Mouse (Mus musculus) induced T-regulatory cell, adult 2 months (primary cell): Measurements from ENCODE around the gene Gm28036.
A peak's percentile ranks its signal among the peaks of the same experiment; 100 is the strongest.
"Not testable (repeated sequence)": the region's sequence is repeated elsewhere in the genome, so short reads cannot be mapped to it uniquely, and the experiment has no call there.

Experiments used
- DNase-seq: peaks from one replicate; pipeline ENCODE4 v3.0.0-alpha.2; 2012; ENCODE audit warnings: low read depth

Gene Gm28036

DNA sequence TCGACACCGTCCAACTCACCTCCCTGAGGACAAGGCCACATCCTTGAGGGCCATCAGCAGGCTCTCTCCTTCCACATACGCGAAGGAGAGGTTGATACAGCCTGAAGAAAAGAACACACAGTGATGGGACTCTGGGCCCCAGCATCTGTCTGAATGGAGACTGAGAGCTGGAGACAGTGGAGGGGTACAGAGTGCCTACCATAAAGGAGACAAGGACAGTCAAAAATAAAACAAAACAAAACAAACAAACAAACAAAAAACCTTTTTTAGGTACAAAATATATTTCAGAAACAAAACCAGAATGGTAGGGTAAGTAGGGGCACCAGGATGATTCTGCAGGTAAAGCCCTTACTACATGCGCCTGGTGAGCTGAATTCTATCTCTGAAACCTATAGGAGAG is at the start of gene Gm28036:
Gm28036 (minus strand) TSS at position 101 of the 400 bp plus-strand sequence.
- no peak for DNase-seq

DNA sequence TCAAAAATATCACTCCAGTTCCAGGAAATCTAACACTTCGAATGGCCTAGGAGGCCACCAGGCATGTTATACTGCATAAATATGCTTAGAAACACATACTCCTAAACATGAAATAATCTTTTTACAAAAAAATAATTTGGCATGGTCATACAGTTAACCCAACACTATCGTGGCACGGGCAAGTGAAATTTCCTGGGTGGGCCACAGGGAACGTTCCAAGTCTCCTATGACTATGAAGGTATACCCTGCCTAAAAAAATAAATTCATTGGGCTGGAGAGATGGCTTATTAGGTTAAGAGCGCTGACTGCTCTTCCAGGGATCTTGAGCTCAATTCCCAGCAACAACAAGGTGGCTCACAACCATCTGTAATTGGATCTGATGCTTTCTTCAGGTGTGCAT is 39.7 kb upstream of the Gm28036 start:
- DNase-seq: no peak

DNA sequence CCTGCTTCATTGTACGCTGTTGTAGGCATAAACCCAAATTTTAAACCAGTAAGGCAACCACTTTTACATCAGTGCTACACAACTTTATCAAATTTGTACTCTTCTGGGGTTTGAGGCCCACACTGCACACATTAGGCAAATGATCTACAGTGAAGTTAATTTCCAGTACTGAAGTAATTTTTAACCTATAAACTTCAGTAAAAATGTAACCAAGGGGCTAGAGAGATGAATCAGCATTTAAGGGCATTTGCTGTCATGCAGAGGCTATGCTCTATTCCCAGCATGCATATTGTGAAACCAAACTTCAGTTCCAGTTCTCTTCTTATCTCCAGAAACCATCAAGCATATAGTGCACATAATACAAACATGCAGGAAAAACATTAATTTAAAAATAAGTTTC is 38.6 kb upstream of the Gm28036 start:
- no peak for DNase-seq

DNA sequence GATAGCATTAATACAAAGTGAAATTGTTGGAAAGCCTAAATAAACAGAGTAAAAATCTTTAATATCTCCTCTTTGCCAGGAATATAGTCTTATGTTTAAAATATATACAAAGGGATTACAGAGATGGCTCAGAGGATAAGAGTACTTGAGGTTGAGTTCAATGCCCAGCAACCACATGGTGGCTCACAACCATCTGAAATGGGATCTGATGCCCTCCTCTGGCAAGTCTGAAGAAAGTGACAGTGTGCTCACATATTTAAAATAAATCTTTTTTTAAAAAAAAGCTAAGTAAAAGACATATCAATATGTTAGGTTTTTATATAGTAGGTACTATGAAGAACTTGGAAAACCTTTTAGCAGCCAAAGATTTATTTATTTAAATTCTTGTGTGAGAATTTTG is 24.6 kb upstream of the Gm28036 start:
- peak; percentile 30 for DNase-seq

DNA sequence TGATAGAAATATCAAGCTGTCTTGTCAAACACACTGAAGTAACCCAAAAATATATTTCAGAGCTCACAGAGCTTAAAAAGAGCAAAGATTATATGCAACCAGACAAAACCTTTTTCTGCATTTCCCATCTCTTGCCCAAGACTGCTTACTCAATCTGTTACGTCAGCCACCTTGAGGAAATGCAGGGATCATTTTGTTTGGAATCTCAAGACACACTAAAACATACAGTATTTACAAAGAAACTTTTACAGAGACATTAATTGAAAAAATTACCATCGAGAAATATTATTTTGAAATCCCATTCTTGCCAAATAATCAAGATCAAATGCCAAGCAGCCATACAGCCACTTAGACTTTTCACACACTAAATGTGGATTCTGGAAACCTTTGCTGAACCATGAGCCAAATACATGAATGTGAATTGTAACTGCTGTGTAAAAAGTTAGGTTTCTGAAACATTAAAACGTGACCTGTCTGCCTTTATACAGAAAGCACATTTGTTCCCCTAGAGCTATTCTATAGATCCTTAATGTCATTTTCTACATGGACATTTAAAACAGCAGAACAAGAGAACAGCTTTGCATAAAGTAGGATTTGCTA is 20.5 kb upstream of the Gm28036 start:
- peak; percentile 35 for DNase-seq

DNA sequence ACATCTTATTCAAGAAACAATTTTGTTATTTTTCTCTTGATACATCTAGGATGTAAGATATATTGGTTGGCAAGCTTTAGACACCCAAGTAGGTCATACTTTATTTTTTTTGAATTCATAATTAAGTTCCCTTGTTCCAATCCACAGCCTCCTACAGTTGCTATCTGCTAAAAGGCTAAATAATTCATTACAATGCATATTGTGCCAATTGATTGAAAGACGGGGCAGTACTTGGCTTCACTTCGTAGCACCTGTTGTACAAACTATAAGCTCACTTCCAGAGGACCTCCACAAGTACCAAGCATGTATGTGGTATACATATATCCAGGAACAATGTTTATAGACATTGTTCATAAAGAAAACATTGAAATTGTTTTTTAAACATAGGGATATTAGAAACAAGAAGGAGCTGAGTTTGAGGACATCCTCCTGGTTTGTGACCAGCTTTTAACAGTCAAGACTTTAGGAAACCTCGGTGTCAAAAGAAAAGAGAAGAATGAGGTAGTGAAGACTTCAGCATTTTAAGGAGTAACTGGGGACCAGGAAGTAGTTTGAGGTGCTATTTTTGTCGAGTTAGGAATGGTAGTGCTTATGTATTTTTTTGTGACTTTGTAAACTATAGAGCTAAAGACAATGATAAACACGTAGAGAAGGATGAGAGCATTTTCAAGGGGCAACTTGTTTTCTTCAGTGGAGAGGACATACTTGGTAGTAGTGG is 19.5 kb upstream of the Gm28036 start:
- peak; percentile 38 for DNase-seq

DNA sequence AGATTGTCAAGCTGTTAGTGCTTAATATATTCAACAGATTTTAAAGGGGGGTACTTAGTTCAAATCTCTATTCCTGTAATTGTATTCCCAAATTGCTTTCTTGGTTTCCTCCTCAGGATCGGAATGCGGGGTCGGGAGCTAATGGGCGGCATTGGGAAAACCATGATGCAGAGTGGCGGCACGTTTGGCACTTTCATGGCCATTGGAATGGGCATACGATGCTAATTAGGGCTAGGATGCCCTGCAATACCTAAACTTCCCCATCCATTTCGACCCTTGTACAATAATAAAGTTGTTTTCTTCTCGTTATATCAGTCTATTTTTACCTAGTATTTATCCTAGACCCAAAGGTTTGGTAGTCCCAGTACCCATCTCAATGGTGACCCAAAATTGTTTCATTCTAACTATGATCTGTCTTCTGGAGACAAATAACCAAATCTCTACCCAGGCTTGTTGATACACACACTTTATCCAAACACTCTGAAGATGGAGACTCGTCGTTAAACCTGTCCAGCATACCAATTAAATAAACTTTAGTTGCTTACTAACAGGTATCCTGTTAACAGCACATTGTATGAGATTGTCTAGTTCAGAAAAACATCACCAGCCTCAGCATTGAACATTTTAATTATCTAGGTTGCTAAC is 18.7 kb upstream of the Gm28036 start:
- DNase-seq: no peak

DNA sequence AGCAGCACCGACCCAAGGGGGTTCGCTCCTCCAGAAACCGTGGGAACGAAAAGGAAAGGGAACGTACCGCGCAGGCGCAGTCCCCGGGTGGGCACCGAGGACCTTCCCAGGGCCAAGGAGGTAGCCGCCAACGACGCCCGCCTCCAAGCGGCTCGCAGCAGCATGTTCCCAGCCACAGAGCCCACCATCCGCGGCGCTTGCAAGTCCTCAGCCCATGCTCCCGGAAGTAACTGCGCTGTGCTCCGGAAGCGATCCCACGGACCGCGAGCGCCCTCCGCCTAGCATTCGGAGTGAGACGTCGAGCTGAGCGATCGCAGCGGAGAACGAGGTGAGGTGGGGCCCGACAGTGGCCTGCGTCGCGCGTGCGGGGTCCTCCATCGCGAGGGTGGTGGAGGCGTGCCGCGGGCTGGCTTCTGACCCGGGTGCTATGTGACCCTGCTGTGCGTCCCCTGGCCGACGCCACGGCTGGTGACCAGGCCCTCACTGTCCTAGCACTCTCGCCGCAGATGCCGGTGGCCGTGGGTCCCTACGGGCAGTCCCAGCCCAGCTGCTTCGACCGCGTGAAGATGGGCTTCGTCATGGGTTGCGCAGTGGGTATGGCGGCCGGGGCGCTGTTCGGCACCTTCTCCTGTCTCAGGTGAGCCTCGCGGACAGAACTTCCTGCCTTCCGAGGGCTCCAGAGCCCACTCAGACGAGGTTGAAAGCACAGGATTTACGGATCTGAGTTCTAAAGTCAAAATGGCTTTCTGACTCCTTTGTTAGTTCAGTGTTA is 17.2 kb upstream of the Gm28036 start, which contains the start of the genes Romo1 and Nfs1:
Romo1 (plus strand) TSS at position 87 of the 772 bp plus-strand sequence.
Nfs1 (minus strand) TSS at position 234 of the 772 bp plus-strand sequence.
- peak; percentile 95 for DNase-seq

DNA sequence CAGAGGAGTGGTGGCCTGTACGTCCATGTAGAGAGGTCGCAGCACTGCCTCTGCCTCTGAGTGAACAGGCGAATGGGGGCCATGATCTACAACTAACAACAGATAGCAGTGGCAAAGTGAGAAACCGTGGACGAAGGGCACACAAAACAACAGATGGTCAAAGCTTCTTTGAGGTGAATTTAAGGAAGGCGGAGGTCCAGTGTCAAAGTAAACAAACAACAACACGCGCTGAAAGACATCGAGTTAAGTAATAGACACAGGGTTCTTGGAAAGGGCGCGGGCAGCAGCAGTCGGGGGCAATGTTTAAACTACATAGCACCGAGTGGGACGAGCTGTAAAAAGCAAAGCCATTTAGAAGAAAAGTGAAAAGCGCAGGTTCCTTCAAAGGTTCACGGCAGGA is 16.5 kb upstream of the Gm28036 start:
- DNase-seq: no peak

DNA sequence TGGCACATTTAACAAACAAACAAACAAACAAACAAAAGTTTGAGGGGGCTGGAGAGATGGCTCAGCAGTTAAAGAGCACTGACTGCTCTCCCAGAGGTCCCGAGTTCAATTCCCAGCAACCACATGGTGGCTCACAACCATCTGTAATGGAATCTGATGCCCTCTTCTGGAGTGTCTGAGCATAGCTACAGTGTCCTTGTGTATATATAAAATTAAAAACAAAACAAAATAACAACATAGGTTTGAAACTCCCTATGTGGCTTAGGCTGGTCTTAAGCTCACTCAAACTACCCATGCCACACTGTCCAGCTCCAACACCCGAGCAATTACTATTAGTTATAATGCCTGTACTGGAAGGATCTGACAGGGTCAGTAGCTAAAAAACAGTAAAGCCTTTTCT is 15.9 kb upstream of the Gm28036 start:
- DNase-seq: no peak

DNA sequence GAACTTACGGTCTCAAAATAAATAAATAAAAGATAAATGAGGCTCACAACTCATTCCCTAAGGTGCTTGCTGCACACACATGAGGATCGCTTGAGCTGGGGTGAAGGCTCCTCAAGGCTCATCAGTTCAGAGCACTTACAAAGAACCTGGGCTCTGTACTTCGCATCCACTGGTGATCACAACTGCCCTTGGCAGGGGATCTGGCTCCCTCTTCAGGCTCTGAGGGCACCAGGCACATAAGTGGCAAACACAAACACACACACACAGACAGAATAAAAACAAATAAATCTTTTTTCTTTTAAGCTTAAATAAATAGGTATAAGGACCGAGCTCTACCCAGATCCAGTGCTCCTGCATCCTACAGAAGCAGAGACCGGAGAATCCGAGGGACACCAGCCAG is 8.8 kb upstream of the Gm28036 start:
- DNase-seq: peak; percentile 43

DNA sequence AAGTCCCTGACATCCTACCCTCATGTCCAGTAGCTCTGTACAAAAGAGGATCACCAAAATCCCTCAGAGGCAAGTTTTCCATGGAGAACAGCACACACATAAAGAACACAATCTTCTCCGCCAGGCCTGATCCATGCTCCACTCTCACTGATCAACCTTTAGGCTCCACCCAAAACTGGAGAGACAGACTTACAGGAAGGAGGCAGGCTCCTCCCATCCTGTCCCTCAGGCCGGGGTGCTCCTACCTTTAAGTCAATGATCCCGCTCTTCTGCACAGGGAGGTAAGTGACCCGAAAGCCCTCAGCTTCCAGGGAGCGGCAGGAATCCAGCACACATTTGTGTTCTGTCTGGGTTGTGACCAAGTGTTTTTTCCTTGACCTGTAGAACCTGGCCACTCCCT is 7.3 kb upstream of the Gm28036 start:
- no peak for DNase-seq

DNA sequence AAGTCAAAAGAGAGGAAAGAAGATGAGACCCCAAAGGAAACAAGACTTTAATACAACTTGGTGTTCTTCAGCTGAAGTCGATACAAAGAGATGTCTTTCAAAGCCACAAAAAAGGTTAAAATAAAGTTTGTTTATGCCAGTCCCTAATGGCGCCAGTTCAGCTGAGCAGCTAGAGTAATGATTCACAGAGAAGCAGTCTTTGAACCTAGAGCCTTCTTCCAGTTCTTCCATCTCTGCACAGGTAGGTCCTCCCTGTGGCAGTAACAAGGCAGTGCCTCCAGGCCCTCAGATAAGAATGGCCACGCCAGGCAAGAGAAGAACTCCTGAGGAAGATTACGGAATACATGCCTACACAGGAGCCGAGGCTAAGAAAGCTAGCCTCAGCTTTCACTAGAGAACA is 3.2 kb downstream of the Gm28036 start:
- DNase-seq: no peak

DNA sequence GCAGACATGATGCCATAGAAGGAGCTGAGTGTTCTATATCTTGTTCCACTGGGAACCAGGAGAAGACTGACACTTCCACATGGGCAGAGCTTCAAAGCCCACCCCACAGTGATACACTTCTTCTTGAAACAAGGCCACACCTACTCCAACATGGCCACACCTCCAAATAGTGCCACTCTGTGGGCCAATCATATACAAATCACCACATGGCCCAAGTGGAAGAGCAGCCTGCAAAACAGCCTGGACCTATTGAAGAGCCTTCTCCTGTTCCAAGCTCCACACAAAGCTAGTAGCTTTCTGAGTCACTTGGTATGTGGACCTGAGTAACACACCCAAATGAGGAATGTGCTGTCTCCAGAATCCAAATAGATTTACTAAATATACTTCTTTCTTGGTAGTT is 7.3 kb downstream of the Gm28036 start:
- DNase-seq: no peak

DNA sequence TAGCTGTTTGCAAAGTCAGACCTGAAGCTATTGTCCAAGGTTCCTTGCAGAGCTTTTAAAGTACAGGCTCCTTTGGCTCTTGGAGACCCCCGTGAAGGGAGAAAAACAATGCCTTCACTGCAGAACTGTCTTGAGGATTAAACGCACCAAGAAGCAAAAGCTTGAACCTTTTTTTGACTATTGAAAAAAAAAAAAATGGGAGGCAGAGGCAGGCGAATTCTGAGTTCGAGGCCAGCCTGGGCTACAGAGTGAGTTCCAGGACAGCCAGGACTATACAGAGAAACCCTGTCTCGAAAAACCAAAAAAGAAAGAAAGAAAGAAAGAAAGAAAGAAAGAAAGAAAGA is 14.8 kb downstream of the Gm28036 start:
- not testable (repeated sequence) for DNase-seq

DNA sequence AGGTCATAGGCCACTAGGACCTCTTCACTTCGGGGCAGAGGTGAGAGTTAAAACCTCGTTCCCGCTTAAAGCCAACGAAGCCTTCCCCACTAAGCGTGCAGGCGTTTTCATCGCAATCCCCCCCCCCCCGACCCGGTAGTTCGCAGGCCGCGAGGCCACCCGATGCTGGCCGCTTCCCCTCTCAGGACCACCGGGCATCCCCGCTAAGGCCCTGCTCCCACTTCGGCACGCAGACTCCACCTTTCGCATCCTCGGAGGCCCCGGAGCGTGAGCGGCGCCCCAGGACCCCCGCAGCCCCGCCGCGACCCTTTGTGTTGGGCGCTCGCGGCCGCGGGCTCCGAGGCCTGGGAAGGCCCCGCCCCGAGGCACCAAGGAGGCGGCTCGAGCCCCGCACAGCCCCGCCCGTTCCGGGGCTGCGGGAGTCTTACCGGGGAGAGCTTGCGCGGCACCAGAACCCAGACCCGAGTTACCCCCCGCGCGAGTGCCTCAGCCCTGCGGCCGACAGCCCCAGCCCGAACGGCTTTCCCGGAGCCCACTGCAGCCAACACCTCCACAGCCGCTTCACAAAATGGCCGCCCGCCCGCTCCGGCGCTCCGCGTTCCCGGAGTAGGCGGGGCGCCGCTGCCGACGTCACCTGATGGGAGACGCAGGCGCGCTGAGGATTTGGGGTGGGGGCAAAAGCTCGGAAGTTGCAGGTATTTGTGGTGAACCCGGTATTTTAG is 15.4 kb downstream of the Gm28036 start, which contains the start of the genes Cpne1 and Rbm12:
Cpne1 (minus strand) TSS at position 608 of the 722 bp plus-strand sequence.
Rbm12 (minus strand) TSS at position 621 of the 722 bp plus-strand sequence.
- peak; percentile 97 for DNase-seq

DNA sequence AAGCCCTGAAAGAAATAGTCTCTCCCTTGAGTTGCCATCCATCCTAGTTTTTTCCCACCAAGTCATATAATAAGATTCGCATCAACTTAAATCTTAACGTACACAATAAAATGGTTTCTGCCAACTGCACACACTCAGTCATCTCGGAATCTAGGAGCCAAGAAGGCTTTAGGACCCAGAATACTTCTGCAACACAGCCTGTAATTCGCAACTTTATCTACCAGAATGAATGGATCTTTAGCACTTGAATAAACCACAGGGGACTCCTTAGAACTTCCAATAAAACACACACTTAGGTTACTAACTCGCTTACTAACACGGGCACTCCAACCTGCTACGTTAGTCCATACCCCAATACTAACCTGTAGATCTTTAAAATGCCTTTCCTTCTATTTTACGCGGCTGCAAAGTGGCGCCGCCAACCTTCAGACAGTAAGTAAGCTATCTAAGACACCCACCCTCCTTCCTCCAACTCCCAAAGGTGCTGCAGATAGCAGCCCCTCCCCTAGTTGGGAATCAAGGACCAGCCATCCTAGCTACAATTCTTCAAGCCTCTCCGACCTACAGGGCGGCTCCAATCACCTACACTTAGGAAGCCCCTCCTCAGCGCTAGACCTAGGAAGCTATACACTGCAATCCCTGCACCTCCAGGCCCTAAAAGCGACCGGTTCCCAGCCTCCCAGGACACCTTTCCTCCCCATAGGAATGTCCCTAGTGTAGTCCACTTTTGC is 16.1 kb downstream of the Gm28036 start:
- peak; percentile 62 for DNase-seq

DNA sequence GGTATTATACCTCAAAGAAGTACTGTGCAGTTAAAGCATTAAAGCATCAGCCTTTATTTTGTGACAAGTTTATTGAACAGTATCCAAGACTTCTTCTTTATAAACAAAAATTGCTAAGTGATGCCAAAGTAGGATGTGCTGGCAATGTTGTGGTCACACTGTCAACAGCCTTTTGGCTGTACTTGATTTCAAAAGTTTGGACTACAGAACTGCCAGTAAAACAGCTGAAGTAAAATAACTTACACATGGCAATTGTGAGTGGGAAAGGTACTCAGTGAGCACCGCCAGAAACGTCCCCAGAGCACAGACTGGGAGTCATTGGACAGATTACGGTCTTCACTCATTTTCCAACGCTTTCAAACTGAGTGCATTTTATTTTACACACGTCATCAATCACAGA is 35.0 kb downstream of the Gm28036 start:
- DNase-seq: no peak

DNA sequence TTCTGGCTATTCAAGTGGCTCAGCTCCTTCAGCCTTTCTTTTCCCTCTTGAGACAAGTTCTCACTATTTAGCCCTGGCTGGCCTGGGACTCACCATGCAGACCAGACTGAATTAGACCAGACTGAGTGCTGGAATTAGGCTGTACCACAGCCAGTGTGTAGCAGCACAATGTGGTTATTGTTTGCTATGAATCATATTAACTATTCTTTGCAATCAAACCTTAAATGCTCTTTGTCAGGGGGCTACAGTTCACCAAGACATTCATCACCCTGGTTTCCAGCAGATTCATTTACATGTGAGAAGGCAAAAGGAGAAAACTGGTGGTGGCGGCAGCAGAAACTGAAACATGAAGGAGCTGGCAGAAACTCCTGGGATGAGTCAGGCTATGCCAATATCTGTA is 37.1 kb downstream of the Gm28036 start:
- DNase-seq: no peak

DNA sequence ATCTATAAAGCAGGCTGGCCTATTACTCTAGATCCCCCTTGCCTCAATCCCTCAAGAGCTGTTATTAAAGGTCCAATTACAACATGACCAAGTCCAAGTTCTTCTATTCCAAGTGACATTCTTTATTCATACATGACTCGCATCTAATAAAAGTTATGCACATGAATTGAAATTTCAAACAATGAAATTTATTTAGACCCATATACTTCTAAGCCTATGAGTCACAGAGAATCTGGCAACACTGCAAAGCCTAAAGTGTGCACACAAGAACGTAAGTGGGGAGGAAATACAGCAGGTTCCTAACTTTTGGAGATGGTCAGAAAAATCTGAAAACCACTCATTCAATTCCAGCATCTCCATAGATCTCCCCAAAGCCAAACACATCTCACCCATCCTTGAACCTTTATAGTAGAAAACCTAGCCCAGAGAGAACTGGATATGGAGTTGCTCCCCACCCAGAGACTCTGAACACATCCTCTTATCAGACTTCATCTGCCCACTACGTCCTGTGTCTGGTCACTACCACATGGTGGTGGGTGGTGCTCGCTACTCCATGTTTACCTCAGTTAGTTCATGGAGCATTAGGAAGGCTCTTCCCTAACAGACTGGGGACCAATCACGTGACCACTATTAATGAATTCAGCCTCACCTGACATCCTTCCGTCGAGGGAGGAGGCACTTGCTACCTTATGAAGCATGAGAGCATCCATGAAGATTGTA is 39.3 kb downstream of the Gm28036 start:
- no peak for DNase-seq
